Mouse (Mus musculus) ES-E14 (cell line): ENCODE results near the gene Col1a2. TPM values are rescaled to one million over a fixed set of nuclear protein-coding genes. Genes with fewer than 3 reads are reported as not detected.
A peak's percentile ranks its signal among the peaks of the same experiment; 100 is the strongest.

Experiments used
- DNase-seq: peaks from one replicate; pipeline ENCODE4 v3.0.0-alpha.2; 2013; ENCODE audit warnings: low read depth, low spot score
- H3K27ac ChIP-seq: 2 replicates; pipeline ENCODE4 v1.5.1; 2012; ENCODE audit warnings: low read depth, mild to moderate bottlenecking, low read length, moderate library complexity, mixed read lengths; ENCODE audit not compliant: poor library complexity, insufficient read depth, severe bottlenecking
- H3K36me3 ChIP-seq: 2 replicates; pipeline ENCODE4 v1.6.1; 2012; ENCODE audit warnings: mild to moderate bottlenecking, low read length, moderate library complexity, mixed read lengths; ENCODE audit not compliant: control insufficient read depth, poor library complexity, insufficient read depth, severe bottlenecking
- H3K4me1 ChIP-seq, 2 experiments: fragments of 150-350 bp in 1 of 2; sonication (generic) in 1 of 2; 2 replicates each; pipeline ENCODE4 v1.6.1; 2012; ENCODE audit warnings: low read length in 2 of 2, mild to moderate bottlenecking in 1 of 2, mixed read lengths in 1 of 2; ENCODE audit not compliant: control insufficient read depth in 2 of 2, insufficient read depth in 2 of 2, poor library complexity in 1 of 2
- H3K4me3 ChIP-seq, 2 experiments: fragments of 150-350 bp in 1 of 2; sonication (generic) in 1 of 2; 2 replicates each; pipeline ENCODE4 v1.5.1; 2012; ENCODE audit warnings: low read length in 2 of 2, low read depth in 1 of 2, mild to moderate bottlenecking in 1 of 2, mixed read lengths in 1 of 2; ENCODE audit not compliant: insufficient read depth in 1 of 2, poor library complexity in 1 of 2, severe bottlenecking in 1 of 2
- H3K9ac ChIP-seq: 2 replicates; pipeline ENCODE4 v1.6.1; 2012; ENCODE audit warnings: low read depth, mild to moderate bottlenecking, low read length, mixed read lengths; ENCODE audit not compliant: poor library complexity, insufficient read depth, severe bottlenecking
- H3K9me3 ChIP-seq: fragments of 150-350 bp; sonication (generic); 2 replicates; pipeline ENCODE4 v1.6.1; 2012; ENCODE audit warnings: low read depth, mild to moderate bottlenecking, low read length; ENCODE audit not compliant: control insufficient read depth, insufficient read depth
- CHD2 ChIP-seq: IDR thresholded peaks from 2 replicates; pipeline ENCODE4 v1.6.1; 2014; ENCODE audit warnings: mild to moderate bottlenecking, low read depth, low read length, inconsistent platforms
- HCFC1 ChIP-seq: IDR thresholded peaks from 2 replicates; pipeline ENCODE4 v1.6.1; 2012; ENCODE audit warnings: low read length, inconsistent platforms, borderline replicate concordance; ENCODE audit not compliant: insufficient read depth
- MAFK ChIP-seq: IDR thresholded peaks from 2 replicates; pipeline ENCODE4 v1.6.1; 2014; ENCODE audit warnings: mild to moderate bottlenecking, low read depth, low read length, inconsistent platforms; ENCODE audit not compliant: insufficient read depth
- ZC3H11A ChIP-seq: IDR thresholded peaks from 2 replicates; pipeline ENCODE4 v1.6.1; 2012; ENCODE audit warnings: low read depth, mild to moderate bottlenecking, inconsistent platforms, low read length, borderline replicate concordance
- ZNF384 ChIP-seq: IDR thresholded peaks from 2 replicates; pipeline ENCODE4 v1.6.1; 2012; ENCODE audit warnings: low read depth, low read length, inconsistent platforms
- in situ Hi-C, 2 experiments: fragments of 600-800 bp; cut with MboI; formaldehyde crosslinking; loops; one replicate each; pipeline ENCODE4 v1.15.1; 2025; ENCODE audit warnings: low sequenced_read_pairs in 2 of 2, inconsistent platforms in 1 of 2; ENCODE audit not compliant: unreplicated experiment in 2 of 2
- total RNA-seq: library from RNA; depleted of rRNA; stranded (reverse); fragments of 300-350 nt; gene quantifications from 2 replicates; pipeline ENCODE4 v1.2.3, GENCODE M21; 2012

Gene Col1a2
- total RNA-seq, 1 experiment = 52.3 TPM

DNA sequence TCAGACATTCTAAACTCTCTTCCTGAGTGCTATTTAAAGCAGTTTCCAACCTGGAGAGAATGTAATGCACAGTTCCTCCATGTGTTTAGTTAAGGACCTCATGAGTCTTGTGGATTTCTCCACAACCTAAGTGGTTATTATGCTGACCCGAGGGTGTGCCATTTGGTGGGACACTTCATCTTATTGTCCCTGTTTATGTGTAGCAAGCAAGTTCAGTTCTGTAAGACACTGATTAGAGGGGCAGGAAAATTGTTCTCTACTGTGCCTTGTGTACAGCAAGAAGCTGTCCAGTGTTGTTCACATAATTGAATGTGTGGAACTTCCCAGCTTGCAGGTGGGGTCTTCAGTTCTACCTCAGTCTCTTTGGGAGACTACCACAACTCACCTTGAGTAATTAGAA is 15.6 kb upstream of the Col1a2 start:
- Histone ChIP-seq H3K4me3 (no peak overlapping the region), H3K9ac (no peak overlapping the region), H3K36me3 (no peaks in the 10 kb centered on the region), H3K9me3 (no peaks in the 10 kb centered on the region), H3K27ac (no peak overlapping the region), H3K4me1 (no peaks in the 10 kb centered on the region)
- TF ChIP-seq ZC3H11A (no peak), ZNF384 (no peak), CHD2 (no peak), MAFK (no peak), HCFC1 (no peak)
- in situ Hi-C loops = no loop called here
- no peak for DNase-seq

DNA sequence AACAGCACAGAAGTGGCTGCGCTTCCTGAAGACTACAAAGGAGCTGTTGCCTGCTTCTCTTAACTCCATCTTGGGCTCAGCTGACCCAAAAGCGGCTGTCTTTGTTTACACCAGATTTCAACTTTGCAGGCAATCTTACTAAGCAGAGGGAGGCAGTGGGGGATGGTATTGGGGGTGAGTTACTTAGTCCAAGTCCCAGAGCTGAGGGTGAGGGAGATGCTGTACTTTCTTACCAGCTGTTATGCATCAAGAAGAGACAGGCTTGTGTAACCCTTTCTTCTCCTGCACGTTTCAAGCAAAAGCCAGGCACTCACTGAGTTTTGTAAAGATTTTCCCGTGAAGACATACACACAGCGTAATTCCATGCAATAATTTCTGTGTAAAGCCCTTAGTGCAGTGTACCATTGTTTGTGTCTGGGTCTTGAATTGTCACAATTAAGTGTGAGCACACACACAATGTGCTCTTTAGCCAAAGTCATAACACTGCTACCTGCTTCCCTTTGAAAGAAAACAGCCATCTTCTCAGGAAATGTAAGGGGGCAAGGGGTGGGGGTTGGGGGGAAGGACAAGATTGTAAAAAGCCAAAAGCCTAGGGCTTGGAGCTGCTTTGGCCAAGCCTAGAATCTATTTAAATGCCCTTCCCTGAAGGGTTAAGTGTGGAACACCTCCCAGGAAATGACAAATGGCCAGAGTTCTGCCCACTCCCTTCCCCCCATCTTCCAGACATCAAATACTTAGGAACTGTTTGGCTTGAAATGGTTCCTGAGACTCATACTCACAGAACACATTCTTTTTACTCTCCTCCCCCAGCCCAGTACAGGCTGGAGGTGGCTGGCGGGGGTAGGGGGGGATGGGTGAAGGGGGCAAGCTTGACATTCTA is 15.0 kb upstream of the Col1a2 start:
- TF ChIP-seq ZNF384 (no peak), MAFK (no peak), ZC3H11A (no peak), HCFC1 (no peak), CHD2 (no peak)
- no peaks in the 10 kb centered on the region for H3K36me3 ChIP-seq
- H3K9ac ChIP-seq = no peak overlapping the region
- no peaks in the 10 kb centered on the region for H3K4me1 ChIP-seq
- in situ Hi-C loops = no loop called here
- no peak overlapping the region for H3K4me3 ChIP-seq
- H3K9me3 ChIP-seq = no peaks in the 10 kb centered on the region
- H3K27ac ChIP-seq = no peak overlapping the region
- DNase-seq = no peak

DNA sequence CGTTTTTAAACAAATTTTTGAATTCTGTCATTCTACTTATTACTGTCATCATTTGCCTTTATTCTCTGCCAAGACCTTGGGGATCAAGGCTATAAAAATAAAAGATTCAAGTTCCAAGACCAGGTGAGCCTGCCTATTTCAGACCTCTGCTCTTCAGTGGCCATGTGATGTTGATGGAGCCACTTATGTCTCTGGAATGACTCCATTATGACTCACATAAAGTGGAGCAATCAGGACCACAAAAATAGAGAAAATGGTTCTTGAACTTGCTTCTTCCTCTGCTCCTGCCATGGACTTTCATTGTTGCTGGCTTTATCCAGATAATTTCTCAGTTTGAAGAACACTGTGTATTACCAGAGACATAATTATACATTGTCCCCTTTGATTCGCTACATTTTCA is 10.9 kb upstream of the Col1a2 start:
- TF ChIP-seq HCFC1 (no peak), MAFK (no peak), ZC3H11A (no peak), CHD2 (no peak), ZNF384 (no peak)
- Histone ChIP-seq H3K4me1 (no peaks in the 10 kb centered on the region), H3K9me3 (no peaks in the 10 kb centered on the region), H3K36me3 (no peaks in the 10 kb centered on the region), H3K4me3 (no peak overlapping the region), H3K9ac (no peak overlapping the region), H3K27ac (no peak overlapping the region)
- DNase-seq = no peak
- in situ Hi-C loops = no loop called here

- TF ChIP-seq ZC3H11A = no peak
- TF ChIP-seq CHD2 = no peak
- no peak for TF ChIP-seq MAFK
- no peak for TF ChIP-seq ZNF384
- no peak for TF ChIP-seq HCFC1
- no peak for DNase-seq
- H3K9ac ChIP-seq = no peak overlapping the region
Observed at GRCm38 (mm10) chr6:4496428-4496827, 8.2 kb upstream of the Col1a2 start.

GRCm38 (mm10) chr6:4503106-4503505 is 1.5 kb upstream of the Col1a2 start:
- no peaks in the 10 kb centered on the region for H3K4me1 ChIP-seq
- no peak for DNase-seq
- H3K27ac ChIP-seq = no peak overlapping the region
- H3K9me3 ChIP-seq = no peaks in the 10 kb centered on the region
- H3K4me3 ChIP-seq = no peak overlapping the region
- in situ Hi-C loops = no loop called here
- no peaks in the 10 kb centered on the region for H3K36me3 ChIP-seq
- H3K9ac ChIP-seq = no peak overlapping the region
- TF ChIP-seq HCFC1 = no peak
- no peak for TF ChIP-seq ZNF384
- TF ChIP-seq CHD2 = no peak
- TF ChIP-seq MAFK = 0 out of 2 replicates have a peak, but pooled peaks have one; percentile 10

More at GRCm38 (mm10) chr6:4496428-4496827, 8.2 kb upstream of the Col1a2 start:
- Histone ChIP-seq H3K27ac (no peak overlapping the region), H3K36me3 (no peaks in the 10 kb centered on the region), H3K4me3 (no peak overlapping the region), H3K4me1 (no peaks in the 10 kb centered on the region), H3K9me3 (no peaks in the 10 kb centered on the region)
- in situ Hi-C loops = no loop called here
